Mouse (Mus musculus) adrenal gland, postnatal 25 days (tissue): Measurements from ENCODE around the gene Gm14403. TPM values are rescaled to one million over a fixed set of nuclear protein-coding genes. Genes with fewer than 3 reads are reported as not detected.
A peak's percentile ranks its signal among the peaks of the same experiment; 100 is the strongest.
"Not testable (repeated sequence)": the region's sequence is repeated elsewhere in the genome, so short reads cannot be mapped to it uniquely, and the experiment has no call there.

Source experiments
- DNase-seq: peaks from one replicate; pipeline ENCODE4 v3.0.0; 2021; ENCODE audit warnings: mixed read lengths
- long read RNA-seq: library from polyadenylated mRNA; stranded (forward); transcript quantifications from one replicate; pipeline ENCODE4 v2.0.0, GENCODE M21; 2021
- total RNA-seq: library from RNA; stranded (reverse); gene quantifications from 2 replicates; pipeline ENCODE4 v1.2.3, GENCODE M21; 2021

The Gm14403 gene
- total RNA-seq: 69.7 and 85.0 TPM in 2 replicates
- long read RNA-seq, partial matches to known transcripts: 1 of 17 reads
- long read RNA-seq, other reads (novel, unspliced or antisense): 15 of 17 reads

DNA sequence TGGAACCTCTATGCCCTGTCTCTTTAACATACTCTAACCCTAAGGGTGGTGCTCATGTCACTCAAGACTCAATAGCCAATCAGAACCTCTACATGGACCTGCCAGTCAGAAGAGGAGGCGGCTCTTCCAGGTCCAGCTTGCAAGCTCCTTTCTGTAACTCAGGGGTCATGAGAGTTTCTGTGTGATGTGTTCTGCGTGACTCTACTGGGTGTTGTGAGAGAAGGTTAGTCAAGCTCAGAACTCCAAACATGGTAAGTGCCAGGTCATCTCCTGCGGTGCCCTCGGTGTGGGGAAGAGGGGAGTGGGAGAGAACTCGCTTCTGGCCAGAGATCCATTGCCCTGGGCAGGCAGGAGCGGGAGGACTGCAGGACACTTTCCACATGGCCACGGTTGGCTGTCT lies at the start of gene Gm14403:
TSS of gene Gm14403 (plus strand) at position 149 of the 400 bp plus-strand sequence.
- DNase-seq: peak; percentile 39

DNA sequence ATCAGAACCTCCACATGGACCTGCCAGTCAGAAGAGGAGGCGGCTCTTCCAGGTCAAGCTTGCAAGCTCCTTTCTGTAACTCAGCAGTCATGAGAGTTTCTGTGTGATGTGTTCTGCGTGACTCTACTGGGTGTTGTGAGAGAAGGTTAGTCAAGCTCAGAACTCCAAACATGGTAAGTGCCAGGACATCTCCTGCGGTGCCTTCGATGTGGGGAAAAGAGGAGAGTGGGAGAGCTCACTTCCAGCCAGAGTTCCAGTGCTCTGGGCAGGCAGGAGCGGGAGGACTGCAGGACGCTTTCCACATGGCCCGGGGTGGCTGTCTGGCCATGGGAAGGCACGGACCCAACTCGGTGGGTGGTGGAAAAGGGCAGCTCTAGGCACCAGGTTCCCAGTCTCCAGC lies 33.3 kb upstream of the Gm14403 start, which contains the start of gene Zfp970:
TSS of gene Zfp970 (plus strand) at position 58 of the 400 bp plus-strand sequence.
- peak; percentile 14 for DNase-seq

DNA sequence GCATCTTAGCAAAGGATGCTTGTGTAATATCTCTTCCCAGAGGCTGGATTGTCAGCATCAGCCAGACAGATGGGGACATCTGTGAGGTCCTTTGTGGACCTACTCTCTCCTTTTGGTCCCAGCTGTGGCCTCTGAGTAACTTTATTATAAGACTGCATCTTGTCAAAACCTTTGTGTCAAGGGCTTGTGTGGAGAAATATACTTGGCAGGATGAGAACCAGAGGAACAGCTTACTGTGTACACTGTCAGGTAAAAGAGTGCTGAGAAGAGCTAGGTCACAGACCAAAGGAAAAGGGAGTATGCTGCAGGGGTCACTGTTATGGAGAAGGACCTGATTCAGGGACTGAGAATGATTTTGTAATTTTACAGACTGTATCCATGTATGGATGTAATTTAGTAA lies 29.8 kb upstream of the Gm14403 start:
- DNase-seq: not testable (repeated sequence)

DNA sequence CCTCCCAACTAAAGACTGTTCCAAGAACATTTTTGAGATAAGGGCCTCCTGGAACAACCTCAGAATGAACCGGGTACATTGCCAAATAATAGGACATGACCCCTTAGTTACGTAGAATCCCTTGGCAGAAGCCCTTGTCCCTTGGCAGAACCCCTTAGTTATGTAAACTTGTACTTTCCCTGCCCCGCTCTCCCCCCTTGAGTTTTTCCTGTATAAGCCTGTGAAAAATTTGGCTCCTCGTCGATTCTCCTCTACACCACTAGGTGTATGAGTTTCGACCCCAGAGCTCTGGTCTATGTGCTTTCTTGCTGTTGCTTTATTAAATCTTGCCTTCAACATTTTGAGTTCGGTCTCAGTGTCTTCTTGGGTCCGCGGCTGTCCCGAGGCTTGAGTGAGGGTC lies 25.8 kb upstream of the Gm14403 start:
- not testable (repeated sequence) for DNase-seq

DNA sequence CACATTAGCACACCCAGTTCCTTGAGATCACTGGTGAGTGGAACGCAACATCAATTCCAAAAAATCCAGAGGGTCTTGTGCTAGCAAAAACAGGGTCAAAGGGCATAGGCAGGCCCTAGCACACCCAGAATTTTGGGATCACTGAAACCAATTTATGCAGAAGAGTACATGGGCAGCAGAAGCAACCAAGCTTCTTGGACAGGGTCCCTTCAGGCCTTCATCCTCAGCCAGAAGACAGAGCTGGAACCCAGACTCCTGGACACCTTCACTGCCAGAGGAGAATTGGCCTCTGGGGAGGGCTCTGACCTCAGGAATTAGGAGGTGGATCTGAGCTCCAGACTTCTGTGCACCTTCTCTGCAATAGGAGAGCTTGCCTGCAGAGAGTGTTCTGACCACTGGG lies 16.0 kb upstream of the Gm14403 start:
- DNase-seq: not testable (repeated sequence)

DNA sequence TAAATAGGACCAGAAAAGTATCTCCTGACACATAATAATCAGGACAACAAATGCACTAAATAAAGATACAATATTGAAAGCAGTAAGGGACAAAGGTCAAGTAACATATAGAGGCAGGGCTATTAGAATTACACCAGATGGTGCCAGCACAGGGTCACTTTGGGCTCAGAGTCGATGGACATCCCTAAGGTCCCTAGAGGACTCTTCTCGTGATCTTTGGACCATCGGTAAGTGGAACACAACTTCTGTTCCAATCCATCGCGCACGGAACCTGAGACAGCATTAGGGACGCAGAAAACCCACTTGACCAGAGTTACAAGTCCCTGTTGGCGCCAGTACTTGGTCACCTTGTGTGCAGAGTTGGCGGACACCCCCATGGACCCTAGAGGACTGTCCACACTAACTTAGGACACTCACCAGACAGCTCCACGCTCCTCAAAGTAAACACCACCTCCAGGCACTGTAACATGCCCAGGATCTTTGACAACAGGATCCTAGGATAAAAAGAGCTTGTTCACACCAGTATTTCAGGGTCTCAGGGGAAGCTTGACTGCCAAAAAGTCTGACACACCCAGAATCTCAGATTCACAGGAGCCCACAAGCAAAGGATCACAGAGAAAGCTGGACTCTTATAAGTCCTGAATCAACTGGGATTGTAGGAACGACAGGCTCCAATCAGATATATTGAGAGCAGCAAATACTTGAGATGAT lies 14.6 kb upstream of the Gm14403 start:
- not testable (repeated sequence) for DNase-seq

DNA sequence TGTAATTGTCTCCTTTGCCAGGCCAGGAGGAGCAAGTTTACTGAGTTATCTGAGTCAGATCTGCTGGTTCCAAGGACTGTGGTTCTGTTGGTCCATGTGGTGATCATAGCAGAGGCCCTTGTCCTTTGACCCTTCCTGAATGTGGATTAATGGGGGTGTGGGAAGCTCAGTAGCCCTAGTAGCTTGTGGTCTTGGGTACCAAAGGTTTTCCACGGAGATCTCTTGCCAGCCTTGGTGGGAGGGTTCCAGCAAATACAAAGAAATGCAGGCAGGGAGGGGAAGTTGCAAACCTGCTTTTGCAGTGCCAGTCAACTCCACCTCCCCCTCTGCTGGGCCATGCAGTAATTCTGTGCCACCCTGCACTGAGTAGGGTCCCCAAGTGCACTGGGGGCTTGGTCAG lies 1.2 kb downstream of the Gm14403 start:
- DNase-seq: not testable (repeated sequence)

DNA sequence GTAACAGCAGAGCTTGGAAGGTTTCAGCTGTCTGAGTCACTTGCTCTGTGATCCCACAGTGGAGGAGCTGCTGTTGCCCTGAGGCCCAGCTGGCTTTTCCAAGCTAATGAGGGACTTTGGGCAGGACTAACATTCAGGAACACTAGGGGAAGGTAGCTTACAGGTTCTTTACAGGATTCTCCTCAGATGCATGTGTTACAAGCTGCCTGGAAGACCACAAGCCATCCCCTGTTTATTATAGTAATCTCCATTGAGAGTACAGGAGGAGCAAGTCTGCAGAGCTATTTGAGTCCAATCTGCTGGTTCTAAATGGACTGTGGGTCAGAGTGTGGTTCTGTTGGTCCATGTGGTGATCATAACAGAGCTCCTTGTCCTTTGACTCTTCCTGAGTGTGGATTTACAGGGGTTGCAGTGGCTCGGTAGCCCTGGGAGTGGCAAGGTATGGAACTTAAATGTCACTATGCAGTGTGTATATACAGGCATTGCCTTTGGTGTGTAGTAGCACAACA lies 7.2 kb downstream of the Gm14403 start:
- not testable (repeated sequence) for DNase-seq

DNA sequence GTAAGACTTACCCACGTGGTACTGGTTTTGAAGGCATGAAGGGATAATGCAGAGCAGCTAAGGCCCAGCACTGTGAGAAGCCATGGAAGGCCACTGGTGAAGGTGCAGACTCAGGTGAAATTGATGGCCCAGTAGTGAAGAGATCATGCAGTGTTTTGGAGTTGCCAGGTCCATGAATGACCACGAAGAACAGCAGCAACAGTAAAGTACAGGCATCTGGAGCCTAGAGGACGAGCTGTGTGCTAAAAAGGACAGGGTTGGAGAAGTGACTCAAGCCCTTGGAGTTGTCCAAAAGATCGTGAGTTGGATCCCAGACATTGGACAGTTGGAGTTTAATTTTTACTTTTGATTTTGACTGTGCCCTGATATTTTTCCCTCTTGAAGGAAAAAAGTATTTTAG lies 13.4 kb downstream of the Gm14403 start:
- not testable (repeated sequence) for DNase-seq

DNA sequence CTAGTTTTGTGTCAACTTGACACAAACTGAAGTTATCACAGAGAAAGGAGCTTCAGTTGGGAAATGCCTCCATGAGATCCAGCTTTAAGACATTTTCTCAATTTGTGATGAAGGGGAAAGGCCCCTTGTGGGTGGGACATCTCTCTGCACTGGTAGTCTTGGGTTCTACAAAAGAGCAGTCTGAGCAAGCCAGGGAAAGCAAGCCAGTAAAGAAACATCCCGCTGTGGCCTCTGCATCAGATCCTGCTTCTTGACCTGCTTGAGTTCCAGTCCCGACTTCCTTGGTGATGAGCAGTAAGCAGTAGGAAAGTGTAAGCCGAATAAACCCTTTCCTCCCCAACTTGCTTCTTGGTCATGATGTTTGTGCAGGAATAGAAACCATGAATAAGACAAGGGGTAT lies 14.0 kb downstream of the Gm14403 start:
- DNase-seq: not testable (repeated sequence)

DNA sequence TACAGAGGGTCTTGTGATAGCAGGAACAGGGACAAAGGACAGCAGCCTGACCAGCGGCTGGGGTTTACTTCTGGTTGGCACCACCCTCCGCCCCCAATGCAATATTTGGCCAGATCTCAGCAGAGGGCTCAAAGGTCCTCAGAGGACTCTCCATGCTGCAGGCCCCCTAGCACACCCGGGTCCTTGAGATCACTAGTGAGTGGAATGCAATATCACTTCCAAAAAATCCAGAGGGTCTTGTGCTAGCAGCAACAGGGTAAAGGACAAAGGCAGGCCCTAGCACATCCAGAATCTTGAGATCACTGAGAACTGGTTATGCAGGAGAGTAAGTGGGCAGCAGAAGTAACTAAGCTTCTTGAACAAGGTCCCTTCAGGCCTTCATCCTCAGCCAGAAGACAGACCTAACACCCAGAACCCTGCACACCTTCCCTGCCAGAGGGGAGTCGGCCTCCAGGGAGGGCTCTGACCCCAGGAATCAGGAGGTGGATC lies 16.0 kb downstream of the Gm14403 start:
- DNase-seq: not testable (repeated sequence)

DNA sequence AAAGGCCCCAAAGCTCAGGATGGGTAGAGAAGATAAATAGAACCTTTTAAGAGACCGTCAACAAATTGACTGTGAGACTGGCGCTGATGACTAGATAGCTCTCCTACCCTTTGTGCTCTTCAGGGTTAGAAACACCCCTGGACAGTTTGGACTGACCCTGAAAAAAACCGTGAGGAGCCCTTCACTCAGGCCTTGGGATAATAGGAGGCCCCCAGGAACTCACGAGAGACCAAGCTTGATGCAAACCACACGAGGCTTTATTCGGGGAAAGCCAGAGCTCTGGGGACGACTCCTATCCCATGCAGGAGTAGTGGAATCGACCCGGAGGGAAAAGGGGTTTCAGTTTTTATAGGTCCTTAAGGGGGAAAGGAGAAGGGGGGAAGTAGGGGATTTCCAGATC lies 19.7 kb downstream of the Gm14403 start:
- not testable (repeated sequence) for DNase-seq

DNA sequence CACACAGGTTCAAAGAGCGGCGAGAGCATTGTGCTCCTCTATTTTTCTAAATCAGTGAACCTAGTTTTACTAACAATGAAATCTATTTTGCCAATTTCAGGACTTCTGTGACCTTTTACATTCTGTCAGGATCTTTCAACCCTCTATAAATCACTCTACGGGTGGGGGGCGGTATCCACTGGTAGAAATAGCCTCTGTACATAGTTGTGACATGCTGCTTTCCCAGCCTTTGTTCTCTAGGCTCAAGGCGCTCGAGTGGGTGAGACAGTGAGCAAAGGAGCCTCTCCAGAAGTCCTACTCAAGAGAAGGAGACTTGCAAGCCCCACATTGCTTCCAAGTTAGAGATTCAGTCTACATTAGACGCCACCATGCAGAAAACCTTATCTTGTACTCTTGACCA lies 20.3 kb downstream of the Gm14403 start:
- DNase-seq: not testable (repeated sequence)

DNA sequence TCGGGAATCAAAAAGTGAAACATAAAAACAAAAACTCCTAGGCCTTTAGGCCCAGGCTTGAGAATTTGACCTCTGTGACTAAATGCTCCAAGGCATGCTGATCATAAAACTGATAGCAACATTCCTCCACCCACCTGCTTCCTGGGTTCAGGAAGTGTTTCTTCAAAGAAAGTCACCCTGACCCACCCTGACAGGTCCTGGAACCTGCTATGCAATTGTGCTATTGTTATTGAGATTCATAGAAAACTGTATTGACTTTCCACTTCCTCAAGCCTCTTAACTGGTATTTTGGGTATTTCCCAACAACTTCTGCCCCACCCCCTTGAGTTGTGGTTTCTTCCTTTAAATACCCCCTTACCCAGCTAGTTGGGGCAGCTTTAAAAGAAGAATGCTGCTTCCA lies 20.9 kb downstream of the Gm14403 start:
- not testable (repeated sequence) for DNase-seq

DNA sequence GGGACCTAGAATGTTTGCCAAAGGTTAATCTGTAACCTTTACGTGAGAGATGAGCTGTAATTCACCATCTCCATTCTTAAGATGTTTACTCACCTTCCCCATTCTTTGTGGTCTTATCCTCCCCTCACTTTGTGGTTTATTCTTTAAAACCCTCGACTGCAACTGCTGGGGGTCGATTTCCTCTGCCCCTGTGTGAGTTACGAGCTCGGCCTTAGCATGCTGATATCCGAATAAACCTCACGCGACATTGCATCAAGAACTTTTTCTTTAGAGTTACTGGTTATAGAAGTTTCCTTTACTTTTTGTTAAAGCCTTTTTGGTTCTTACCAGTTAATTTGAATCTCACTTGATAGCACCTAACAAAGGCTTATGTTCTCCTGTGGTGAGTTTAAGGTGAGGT lies 22.0 kb downstream of the Gm14403 start:
- no peak for DNase-seq

DNA sequence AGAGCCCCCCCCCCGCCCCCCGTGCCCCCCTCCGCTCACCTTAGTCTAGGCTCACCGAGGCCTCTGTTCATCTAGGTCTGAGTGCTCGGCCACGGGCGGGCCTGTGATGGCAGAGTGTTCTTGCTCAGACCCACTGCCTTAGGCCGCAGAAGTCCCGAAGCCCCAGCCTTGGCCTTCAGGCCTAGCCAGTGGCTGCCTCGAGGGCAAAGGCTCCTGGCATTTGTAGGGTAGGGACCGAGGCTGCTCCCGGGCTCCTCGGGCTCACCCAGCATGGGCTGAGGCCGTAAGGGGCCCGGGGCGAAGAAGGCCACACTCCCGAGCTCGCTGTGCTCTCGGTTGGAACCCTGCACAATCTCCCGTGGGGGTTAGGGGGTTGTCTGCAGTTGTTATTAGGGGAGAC lies 25.0 kb downstream of the Gm14403 start:
- no peak for DNase-seq

DNA sequence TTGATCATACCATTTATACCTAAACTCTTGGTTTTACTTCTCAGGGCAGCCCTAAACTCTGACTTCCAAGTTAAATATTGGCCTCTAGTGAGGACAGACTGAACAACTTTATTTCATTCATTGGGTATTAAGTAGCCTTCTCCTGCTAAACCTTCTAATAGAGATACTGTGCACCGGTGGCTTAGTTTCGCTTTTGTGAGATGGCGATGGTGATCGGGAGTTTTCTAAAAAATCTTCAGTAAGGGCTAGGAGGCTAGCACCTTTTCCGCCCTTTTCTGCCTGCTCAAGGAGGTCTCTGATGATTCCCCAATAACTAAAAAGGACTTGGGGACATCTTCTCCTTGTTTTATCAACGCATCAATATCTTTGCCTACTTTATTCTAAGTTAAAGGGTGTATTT lies 25.7 kb downstream of the Gm14403 start:
- DNase-seq: not testable (repeated sequence)

DNA sequence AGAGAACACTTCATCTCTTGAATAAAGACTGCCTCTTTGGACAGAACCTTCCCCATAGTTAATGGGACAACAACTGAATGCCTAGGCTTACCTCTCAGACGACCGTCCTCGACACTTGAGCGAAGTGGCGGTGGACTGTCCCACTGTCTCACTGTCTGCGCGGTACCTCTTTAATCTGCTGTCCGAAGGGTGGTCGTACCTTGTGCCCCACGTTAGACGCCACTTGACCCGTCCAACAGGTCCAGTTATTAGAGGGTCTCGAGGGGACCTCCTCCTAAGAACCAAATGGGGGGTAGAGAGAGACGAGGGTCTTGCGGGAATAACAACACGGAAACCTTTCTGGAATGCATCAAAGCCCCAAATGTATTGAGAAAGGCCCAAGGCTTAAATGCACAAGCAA lies 26.2 kb downstream of the Gm14403 start:
- DNase-seq: not testable (repeated sequence)

DNA sequence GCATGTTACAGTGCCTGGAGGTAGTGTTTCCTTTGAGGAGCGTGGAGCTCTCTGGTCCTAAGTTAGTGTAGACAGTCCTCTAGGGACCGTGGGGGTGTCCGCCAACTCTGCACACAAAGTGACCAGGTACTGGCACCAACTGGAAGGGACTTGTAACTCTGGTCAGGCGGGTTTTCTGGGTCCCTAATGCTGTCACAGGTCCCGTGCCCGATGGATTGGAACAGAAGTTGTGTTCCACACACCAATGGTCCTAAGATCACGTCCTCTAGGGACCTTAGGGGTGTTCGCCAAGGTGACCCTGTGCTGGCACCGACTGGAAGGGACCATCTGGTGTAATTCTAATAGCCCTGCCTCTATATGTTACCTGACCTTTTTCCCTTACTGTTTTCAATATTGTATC lies 37.9 kb downstream of the Gm14403 start:
- DNase-seq: no peak

DNA sequence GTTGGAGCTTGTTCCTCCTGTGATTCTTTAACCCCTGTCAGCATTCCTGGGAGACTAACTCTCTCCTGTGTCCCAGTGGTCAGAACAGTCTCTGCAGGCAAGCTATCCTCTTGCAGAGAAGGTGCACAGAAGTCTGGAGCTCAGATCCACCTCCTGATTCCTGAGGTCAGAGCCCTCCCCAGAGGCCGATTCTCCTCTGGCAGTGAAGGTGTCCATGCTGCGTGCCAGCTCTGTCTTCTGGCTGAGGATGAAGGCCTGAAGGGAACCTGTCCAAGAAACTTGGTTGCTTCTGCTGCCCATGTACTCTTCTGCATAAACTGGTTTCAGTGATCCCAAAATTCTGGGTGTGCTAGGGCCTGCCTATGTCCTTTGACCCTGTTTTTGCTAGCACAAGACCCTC lies 39.1 kb downstream of the Gm14403 start:
- DNase-seq: not testable (repeated sequence)

DNA sequence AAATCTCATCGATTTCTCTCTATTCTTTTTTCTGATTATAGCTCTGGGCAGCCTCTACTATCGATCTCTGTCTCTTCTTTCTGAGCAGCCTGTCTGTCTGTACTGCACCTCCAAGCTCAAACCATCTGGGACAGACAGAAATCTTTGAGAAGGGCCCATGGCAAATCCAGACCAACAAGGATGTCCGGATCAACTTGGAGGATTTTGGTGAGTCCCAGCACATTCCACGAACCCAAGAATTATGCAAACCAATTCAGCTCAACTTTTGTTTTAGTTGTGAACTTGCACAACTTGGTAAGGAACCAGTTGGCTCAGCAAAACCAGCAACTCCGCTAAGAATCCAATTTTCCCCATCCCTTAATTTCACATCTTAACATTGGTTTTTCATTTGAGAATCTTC lies 39.7 kb downstream of the Gm14403 start:
- DNase-seq: not testable (repeated sequence)

DNA sequence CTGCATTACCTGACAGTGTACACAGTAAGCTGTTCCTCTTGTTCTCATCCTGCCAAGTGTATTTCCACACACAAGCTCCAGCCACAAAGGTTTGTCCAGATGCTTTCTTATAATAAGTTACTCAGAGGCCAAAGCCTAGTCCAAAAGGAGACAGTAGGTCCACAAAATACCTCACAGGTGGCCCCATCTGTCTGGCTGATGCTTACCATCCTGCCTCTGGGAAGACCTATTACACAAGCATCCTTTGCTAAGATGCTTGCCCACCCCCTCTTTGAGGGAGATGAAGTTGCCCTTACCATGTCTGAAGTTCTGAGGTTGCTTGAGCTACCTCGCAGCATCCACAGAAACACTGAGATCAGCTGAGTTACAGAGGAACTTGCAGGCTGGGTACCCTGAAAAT lies 57.2 kb downstream of the Gm14403 start:
- not testable (repeated sequence) for DNase-seq
